Mouse (Mus musculus) induced T-regulatory cell, adult 2 months (primary cell): ENCODE results near the gene Sh3d21.
"Not testable (repeated sequence)": the region's sequence is repeated elsewhere in the genome, so short reads cannot be mapped to it uniquely, and the experiment has no call there.

Experiments
- DNase-seq: peaks from one replicate; pipeline ENCODE4 v3.0.0-alpha.2; 2012; ENCODE audit warnings: low read depth

Sh3d21 gene

DNA sequence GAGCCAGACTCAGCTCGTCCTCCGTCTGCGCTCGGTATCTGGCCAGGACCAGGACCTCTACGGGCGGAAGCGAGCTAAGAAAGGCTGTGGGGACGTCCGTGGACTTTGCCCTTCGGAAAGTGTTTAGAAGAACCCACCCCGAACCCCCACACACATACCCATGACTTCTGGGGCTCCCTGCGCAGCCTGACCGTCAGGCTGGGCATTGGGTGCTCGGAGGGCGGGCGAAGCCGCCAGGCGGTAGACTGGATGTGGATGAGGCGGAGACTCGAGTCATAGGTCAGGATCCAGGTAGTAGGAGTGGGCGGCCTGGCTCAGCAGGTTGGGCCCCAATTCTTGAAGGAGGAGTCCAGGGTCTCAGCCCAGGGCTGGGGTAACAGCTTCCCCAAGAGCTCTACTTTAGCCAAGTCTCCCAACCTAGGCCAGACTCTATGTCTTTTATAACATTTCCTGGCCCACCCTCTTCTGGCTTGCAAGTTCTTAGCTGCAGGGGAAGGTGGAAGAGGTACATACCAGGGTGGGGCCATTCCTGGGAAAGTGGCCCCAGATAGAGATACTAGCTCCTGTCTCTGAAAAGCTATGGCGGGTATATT is at the start of gene Sh3d21:
TSS of gene Sh3d21 (minus strand) at position 425 of the 593 bp plus-strand sequence.
- no peak for DNase-seq

DNA sequence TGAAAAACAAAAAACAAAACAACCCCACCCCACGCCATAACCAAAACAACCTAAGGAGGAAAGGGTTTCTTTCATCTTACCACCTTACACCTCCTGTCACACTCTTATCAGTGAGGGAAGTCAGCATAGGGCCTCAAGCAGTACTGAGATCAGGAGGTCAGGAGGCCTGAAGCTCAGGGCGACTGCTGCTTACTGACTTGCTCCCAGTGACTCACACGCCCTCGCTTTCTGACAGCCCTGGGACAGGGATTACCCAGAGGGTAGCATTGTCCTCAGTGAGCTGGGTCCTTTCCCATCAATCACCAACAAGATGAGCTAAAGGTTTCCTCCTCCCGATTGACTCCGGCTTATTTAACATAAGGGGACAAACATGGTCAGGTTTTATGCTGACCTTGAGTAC is 43.8 kb upstream of the Sh3d21 start:
- peak; percentile 70 for DNase-seq

DNA sequence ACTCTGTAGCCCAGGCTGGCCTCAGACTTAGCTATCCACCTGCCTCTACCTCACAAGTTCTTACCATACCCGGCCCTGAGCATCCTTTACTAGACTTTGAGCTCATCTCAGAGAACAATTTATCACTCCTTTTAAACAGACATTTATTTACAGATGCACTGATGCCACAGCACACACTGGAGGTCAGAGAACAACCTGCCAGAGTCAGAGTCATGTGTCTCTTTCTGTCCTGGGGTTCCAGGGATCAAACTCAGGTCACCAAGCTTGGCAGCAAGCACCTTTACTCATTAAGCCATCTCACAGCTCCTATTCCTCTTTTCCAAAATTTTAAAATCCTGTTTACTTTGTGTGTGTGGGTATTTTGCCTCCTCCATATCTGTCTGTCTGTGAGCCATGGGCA is 42.1 kb upstream of the Sh3d21 start:
- no peak for DNase-seq

DNA sequence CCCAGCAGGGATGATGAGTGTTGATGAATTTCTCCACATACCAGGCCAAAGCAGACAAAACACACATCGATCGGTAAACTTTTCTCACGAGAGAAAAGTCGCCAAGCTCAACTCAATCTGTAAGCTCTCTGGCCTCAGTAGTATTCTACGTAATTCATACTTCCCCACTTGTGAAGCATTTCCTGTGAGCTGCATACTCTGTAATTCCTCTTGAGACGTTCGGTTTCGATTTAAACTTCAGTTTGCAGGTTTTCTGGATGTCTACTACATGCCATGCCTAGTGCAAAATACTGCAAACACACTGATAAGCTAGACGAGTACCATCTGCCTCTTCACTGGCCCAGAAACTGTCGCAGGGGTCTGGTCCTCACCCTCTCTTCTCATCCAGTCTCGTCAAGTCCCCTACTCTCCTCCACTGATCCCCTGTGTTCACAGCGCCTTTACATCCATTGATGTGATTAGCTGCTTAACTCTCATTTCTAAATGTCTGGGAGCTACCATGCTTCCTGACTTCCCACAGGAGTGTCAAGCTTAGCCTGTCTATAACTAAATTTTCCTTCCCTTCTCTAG is 41.5 kb upstream of the Sh3d21 start:
- DNase-seq = peak; percentile 80

DNA sequence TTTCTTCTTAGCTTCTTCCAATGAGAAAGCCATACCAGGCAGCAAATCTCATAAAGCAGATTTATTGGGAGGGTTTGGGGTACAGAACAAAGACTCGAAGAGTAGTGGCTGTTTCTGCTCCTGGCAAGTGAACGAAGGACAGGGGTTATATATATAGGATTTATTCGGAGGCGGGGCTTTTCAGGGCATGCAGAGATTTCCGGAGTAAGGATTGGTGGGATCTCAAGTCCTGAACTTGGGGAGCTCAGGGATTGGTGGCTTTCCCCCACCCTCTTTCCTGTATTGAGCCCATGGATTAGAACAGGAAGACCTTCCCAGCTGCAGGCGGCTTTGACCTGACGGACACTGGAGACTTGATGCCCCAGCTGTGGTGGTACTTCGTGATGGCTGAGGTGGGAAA is 40.7 kb upstream of the Sh3d21 start:
- DNase-seq = no peak

DNA sequence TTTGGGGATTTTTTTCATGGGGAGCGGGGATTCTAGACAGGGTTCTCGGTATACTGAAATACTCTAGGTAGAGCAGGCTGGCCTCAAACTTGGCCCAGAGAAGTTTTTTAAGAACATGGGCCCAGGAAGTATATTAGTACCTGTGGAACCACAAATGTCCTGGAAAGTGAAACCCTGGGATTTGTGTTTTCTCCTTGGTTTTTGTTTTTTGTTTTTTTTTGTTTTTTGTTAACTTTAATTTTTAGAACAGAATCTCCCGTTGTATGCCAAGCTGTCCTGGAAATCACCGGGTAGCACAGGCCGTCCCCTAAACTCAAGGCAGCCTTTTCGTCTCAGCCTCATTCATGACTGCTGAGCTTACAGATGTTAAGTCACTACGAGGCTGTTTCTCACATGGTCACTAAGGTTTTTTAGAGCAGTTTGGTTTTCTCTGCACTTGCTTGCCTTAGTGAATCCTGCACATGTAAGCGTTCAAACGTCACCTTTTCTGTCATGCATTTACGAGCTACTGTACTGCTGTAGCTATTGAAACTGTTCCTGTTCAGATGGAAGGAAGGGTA is 40.1 kb upstream of the Sh3d21 start:
- no peak for DNase-seq

DNA sequence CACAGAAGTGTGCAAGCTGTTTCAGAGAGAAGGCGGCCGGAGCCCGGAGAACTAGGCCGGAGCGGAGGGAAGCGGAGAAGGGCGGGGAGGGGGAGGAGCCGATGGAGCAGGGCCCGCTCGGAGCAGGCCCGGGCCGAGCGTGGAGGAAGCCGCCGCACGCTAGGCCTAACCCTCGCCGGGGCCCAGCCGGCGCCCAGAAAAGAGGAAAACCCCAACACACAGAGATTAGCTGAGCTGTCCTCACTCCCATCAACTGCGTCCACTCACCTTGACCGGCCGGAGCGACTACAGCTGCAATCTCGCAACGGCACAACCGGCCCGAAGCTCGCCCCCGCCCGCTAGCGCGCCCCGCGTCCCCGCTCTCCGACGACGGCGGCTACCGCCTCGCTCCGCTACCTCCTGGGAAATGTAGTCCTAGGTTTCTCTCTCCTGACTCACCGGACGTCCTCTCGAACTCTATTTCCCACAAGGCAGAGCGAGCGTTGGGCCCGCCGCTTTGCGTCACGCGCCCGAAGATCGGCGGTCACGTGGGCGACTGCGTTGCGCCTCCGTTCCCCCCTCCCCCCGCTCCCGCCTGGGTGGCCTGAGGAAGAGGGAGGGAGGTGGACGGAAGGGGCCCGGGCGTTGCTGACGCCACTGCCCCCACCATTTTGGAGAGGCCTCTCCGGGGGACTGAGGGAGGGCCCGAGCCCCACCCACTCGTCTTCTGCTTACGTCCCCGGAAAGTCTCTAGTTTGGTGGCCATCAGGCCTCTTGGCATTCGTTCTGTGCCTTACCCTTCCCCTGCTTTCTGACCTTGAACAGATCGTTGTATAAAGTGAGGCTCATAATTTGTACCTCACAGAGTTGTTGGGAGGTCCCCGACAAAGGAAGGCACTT is 39.3 kb upstream of the Sh3d21 start, which contains the start of gene Thrap3:
TSS of gene Thrap3 (minus strand) at position 458 of the 879 bp plus-strand sequence.
- DNase-seq = peak; percentile 98

DNA sequence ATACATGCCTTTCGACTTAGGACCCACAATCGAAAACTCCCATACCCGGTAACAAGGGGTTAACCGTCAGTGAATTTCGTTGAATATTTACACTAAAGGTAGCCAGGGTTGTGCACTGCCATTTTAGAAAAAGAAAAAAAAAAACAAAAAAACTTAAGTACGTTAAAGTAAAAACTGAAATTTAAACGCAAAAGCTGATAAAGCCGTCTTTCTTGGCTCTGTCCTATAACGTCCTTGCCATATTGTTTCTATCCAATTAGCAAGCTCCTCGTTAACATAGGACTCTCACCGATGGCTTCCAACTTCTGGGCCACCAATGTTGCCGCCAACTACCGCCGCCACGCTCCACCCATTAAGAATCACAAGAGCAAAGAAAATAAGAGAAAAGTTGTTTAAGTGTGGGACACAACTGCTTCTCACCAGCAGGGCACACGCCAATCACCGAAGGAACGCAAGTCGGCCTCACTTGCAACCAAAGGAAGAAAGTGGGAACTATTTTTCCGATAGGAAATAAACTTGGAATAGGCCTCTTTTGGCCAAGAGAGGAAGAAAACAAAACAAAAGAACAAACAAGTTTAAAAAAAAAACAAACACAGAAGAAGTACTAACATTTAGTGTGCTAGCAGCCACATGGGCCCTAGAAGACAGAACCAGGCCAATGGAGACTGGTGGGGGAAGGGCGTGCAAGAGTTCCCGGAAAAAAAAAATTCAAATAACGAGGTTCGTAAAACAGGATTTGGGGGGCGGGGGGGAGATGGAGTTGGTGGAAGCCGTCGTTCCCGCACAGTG is 38.4 kb upstream of the Sh3d21 start:
- peak; percentile 87 for DNase-seq

DNA sequence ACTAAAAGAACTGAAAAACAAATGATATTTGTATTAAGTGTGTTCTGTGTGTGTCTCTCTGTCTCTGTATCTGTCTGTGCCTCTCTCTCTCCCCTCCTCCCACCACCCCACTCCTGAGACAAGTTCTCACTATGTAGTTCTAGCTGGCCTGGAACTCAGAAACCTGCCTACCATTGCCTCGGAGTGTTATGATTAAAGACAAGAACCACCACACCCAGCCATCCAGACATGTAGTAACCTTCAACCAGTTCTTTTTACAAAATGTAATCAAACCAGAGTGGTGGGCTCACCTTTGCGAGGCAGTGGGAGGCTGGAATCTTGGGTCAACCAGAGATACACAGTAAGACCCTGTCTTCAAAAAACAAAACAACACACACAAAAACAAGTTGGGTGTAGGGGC is 37.4 kb upstream of the Sh3d21 start:
- DNase-seq = peak; percentile 20

DNA sequence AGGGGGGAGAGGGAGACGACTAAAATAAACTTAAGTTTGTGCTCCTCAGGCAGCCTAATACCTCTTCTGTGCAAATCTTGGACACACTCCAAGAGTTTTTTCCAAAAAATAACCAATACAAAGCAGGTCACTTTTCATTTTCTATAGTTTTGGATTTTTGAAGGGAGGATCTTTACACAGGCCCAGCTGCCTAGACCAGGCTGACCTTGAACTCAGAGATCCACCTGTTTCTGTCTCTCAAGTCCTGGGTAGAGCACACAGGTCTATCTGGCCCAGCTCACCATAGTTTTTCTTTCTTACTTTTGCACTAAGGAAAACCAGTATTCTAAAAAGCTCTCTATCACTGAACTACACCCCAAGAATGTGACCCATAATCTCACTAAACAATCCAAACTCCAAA is 36.7 kb upstream of the Sh3d21 start:
- no peak for DNase-seq

DNA sequence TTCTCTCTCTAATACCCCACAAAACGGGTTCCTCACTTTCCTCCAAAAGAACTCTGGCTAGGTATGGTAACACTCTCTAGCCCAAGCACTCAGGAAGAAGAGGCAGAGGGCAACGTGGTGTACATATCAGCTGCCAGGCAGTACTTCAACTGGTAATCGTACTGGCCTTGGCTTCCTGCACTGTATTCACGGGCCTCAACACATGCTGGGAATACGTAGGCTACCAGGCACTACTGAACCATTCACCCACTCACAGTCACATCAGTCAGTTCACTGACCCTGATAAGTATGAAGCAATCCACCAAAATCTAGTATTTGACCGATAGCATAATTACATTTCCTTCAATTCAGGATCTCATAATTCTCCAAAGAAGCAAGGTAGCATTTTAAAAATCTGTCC is 36.3 kb upstream of the Sh3d21 start:
- DNase-seq = peak; percentile 28

DNA sequence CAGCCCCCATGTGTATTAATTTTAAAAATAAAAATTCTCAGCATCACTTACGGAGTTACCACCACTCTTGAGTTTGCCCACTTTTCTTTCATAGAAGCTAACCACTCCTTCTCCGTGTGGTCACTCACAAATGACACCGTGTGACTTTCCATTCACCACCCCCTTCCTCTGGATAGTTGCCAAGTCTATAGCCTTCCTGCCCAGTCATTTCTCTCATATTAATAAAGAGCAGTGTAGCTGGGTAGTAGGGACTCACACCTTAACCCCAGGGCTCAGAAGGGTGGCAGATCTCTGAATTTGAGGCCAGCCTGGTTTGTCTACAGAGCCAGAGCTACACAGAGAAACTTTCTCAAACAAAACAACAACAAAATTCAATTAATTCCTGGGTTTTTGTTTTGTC is 34.2 kb upstream of the Sh3d21 start:
- DNase-seq = peak; percentile 59

DNA sequence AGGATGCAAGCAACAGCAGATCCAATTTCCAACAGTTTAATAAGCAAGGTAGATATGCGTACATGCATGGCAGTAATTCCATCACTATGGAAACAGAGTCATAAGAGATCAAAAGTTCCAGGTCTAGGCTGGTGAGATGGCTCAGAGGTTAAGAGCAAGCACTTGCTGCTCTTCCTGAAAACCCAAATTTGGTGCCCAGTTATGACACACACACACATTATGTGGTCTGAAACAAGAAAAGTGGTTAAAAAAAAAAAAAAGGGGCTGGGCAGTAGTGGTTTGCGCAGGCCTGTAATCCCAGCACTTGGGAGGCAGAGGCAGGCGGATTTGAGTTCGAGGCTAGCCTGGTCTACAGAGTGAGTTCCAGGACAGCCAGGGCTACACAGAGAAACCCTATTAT is 31.6 kb upstream of the Sh3d21 start:
- peak; percentile 43 for DNase-seq

DNA sequence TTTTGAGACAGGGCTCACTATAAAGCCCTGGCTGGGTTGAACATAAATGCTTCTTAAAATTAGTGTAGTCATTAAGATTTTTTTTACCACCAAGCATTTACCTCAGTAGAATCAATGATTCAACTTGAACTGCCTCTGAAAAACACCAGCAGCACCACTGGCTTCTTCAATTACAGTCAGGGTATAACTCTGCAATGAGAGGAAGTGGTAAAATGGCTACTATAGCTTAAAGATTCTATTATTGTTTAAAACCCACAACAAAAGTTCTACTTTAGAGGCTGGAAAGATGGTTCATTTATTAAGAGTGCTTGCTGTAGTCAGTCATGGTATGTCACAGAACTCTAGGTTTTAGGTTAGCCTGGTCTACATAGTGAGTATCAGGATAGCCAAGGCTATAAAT is 30.9 kb upstream of the Sh3d21 start:
- DNase-seq = peak; percentile 46

DNA sequence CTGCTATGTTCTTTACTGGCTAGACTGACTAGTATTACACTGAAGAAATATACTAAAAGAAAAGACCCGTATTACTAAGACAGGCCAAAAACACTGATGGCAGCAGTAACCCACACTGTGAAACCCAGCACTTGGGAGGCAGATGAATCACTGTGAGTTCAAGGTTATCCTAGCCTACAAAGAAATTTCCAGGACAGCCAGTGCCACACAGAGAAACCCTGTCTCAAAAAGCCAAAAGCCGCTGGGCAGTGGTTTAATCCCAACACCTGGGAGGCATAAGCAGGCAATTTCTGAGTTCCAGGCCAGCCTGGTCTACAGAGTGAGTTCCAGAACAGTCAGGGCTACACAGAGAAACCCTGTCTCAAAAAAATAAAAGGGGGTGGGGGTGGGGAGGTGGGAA is 27.3 kb upstream of the Sh3d21 start:
- DNase-seq = no peak

DNA sequence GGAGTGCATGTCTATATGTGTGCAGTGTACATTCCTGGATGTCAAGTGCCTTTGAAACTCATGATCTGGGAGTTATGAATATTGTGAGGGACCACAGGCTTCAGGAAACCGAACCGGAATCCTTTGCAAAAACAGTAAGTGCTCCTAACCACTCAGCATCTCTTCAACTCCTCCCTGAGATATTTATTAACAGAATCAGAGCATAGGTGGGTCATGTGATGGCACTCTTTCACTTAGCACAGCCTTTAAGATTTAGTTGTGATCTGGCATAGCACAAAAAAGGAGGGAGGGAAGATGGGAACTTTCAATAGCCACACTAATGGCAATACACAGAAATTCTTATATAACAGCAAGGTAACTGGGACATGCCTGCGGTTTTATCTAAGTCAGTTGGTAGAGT is 23.8 kb upstream of the Sh3d21 start:
- no peak for DNase-seq

DNA sequence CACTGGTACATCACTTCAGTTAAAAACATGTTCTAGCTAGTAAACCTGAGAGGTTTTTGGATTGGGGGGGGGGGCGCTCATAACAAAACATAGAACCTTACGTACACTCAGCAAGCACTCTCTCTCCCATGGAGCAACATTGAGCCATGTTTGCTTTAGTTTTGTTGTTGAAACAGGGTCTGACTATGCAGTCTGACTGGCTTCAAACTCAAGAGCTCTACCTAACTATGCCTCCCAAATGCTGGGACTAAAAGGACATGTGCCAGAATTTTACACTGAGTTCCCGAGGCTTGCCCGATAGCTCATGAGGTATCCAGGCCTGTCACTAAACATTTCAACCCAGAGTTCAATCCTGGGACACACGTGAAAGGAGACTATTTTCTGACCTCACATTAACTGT is 19.7 kb upstream of the Sh3d21 start:
- no peak for DNase-seq

DNA sequence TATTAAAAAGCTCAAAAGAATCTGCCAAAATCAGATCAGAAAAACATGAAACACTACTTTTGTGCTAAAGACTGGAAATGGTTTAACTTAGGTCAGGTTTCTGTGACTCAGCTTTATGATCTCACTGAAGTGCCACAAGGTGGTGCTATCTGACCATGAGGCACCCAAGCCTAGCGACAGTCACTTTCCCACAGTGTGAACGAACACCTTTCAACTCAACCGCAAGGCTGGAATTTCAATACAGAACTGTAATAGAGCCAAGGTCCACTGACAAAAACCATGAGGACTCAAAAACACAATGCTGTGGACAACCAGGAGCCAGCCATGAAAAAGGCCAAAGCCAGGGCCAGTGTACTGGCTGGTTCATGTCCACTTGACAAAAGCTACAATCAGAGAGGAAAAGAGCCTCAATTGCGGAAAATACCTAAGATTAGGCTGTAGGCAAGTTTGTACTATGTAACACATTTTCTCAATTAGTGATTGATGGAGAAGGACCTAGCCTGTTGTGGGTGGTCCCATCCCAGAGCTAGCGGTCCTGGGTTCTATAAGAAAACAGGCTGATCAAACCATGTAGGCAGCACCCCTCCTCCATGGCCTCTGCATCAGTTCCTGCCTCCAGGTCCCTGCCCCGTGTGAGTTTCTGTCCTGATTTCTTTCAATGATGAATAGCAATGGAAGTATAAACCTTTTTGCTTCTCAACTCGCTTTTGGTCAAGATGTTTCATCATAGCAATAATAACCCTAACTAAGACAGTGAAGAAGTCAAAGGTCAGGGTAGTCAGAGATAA is 18.1 kb upstream of the Sh3d21 start:
- peak; percentile 83 for DNase-seq

DNA sequence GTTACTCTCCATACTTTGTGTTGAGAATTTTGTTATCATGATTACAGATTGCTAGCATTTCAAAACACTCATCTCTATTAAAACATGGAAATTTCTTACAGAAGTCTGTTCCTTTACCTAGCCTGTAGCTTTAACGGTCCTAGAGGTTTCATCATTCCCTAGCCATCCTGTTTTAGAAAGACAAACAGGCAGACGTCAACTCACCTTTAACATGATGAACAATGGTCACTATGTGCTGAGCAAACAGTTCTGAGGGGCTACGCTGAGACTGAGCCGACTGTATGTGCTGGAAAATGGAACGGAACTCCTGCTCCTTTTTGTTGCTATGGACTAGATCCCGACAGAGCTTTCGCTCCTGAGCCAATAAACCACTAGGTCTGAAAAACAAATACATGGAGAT is 12.7 kb upstream of the Sh3d21 start:
- not testable (repeated sequence) for DNase-seq

DNA sequence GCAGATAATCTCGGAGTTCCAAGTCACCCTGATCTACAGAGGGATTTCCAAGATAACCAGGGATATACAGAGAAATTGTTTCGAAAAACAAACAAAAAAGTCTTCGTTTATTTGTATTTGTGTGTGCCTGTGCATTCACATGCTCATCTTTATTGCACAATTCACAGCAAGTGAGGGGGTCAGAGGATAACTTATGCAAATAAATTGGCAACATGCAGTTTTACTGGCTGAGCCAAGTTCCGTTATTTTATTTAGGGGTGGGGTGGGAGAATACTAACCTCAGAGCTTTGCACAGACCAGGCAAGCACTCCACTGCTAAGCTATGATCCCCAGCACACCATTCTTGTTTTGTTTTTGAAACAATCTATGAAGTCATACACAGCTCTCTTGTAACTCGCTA is 10.5 kb upstream of the Sh3d21 start:
- DNase-seq = no peak

DNA sequence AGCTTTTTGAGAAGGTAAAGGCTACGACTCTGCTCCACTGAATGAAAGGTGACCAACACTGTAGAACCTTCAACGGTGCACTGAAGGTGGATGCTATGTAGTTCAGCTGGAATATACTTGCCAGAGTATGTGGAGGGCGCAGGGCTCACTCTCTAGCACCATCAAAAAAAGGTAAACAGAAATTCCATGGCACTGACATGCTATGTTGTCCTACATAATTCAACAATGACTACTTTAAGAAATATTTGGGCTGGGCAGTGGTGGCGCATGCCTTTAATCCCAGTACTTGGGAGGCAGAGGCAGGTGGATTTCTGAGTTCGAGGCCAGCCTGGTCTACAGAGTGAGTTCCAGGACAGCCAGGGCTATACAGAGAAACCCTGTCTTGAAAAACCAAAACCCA is 7.4 kb upstream of the Sh3d21 start:
- DNase-seq = not testable (repeated sequence)
